Mouse (Mus musculus) thymus, adult 2 months (tissue): Measurements from ENCODE around the gene Oser1.

Experiments
- CTCF ChIP-seq: fragments of 200-500 bp; IDR thresholded peaks from 2 replicates; pipeline ENCODE4 v1.5.1; 2012; ENCODE audit warnings: mild to moderate bottlenecking, control low read depth, low read length, moderate library complexity, borderline replicate concordance; ENCODE audit not compliant: control insufficient read depth, poor library complexity, insufficient read depth; ENCODE audit errors: extremely low read depth
- POLR2A ChIP-seq: fragments of 200-500 bp; IDR thresholded peaks from 2 replicates; pipeline ENCODE4 v1.6.1; 2012; ENCODE audit warnings: mild to moderate bottlenecking, low read length, control low read depth, moderate library complexity; ENCODE audit not compliant: control insufficient read depth, poor library complexity, insufficient read depth; ENCODE audit errors: extremely low read depth

GRCm38 (mm10) chr2:163437800-163438199 is 13.3 kb upstream of the Oser1 start:
- TF ChIP-seq POLR2A, result no peak
- TF ChIP-seq CTCF, result no peak
